Mouse (Mus musculus) bone marrow macrophage, adult 2 months (primary cell): ENCODE results near the gene Apold1.

Source experiments
- CTCF ChIP-seq: IDR thresholded peaks from 2 replicates; pipeline ENCODE4 v1.5.1; 2012; ENCODE audit warnings: low read depth, mild to moderate bottlenecking, low read length, moderate library complexity
- POLR2A ChIP-seq: IDR thresholded peaks from 2 replicates; pipeline ENCODE4 v1.6.1; 2012; ENCODE audit warnings: mild to moderate bottlenecking, low read depth, low read length, borderline replicate concordance

- no peak for TF ChIP-seq CTCF
- no peak for TF ChIP-seq POLR2A
Observed at GRCm38 (mm10) chr6:135024781-135025420, 43.4 kb downstream of the Apold1 start.
